Mouse (Mus musculus): ENCODE results near the gene Scin.

DNA sequence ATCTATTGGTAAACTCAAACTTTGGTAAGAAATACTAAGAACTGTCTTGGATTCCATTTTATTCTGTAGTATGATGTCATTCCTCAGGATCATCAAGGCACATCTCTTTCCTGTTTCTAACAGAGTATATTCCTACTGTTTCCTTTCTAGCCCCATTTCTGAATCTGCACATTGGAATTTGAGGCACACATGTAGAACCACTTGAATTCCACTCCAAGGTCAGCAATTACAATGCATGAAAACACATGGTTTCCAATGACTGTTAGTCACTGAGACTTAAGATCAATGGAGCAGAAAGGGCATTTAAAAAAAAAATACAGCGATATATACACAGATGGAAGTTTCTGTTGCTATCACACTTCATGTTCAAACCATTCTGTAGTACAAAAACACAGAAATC lies 24.8 kb downstream of the Scin start:
- TF ChIP-seq CTCF (IDR thresholded peaks at IDR 0.05; ENCODE audit: extremely low read depth, insufficient read length, insufficient replicate concordance, low read depth, low read length): no peak
- TF ChIP-seq POLR2A (IDR thresholded peaks at IDR 0.05; ENCODE audit: low read depth, low read length): no peak
